ENCODE assay signal across 8 mouse cellular contexts in the genomic region with DNA sequence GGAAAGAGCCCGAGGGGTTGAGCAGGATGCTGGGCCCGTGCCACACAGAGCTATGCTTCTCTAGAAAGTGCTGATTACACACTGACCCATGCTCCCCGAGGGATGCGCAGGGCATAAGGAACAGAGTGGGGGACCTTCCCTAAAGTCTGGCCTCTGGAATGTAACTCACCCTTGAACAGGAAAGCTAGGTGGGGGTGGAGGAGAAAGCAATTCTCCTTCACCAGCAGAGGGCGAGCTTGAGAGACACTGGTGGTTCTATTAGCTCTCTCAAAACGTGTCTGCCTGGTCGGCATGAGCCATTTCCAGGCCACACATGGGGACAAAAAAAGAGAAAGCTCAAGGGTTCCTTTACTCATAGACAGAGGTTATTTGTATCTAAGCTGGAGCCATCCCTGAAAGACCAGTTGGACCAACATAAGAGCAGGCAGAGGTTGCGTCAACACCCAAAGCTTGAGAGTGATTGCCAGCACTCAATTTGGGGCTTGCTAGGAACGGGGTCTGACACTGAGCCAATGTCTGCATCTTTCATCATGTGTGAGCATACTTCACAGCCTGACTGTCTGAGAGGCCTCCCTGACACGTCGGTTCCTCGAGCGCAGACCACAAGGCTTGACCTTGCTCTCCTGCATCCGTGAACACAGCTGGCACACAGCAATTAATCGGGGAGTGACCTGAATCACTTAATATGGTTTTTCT.
DNase-seq lines count a peak whose midpoint lies in the region; ATAC-seq and TF ChIP-seq lines count a peak whose summit lies in the region.

No protein-coding gene starts in this region.

- peaks cover 24% of the 10 kb centered on the region for H3K4me1 ChIP-seq in midbrain, embryonic 10.5 days
- peaks cover 7% of the 10 kb centered on the region for H3K4me1 ChIP-seq in midbrain, embryonic 16.5 days (ENCODE audit: control insufficient read depth, insufficient read depth, low read length)
- H3K4me1 ChIP-seq in neural tube, embryonic 11.5 days (ENCODE audit: control insufficient read depth, insufficient read depth, low read length): no peaks in the 10 kb centered on the region; the same call in 1 of the 2 replicates

- TF ChIP-seq CTCF in Patski (IDR thresholded peaks at IDR 0.05): no peak

- WGBS in midbrain, embryonic 10.5 days: 63% methylated on average over 15 of the region's 15 CpGs
- WGBS in midbrain, embryonic 16.5 days: 63% methylated on average over 15 of the region's 15 CpGs
- WGBS in neural tube, embryonic 11.5 days: 57% methylated on average over 15 of the region's 15 CpGs

- no peaks in the 10 kb centered on the region for H3K36me3 ChIP-seq in midbrain, embryonic 10.5 days
- no peaks in the 10 kb centered on the region for H3K36me3 ChIP-seq in midbrain, embryonic 16.5 days (ENCODE audit: control insufficient read depth, insufficient read depth, low read length)
- no peaks in the 10 kb centered on the region for H3K36me3 ChIP-seq in neural tube, embryonic 11.5 days (ENCODE audit: control insufficient read depth, insufficient read depth, low read length)

- H3K4me3 ChIP-seq in midbrain, embryonic 10.5 days: no peak overlapping the region
- H3K4me3 ChIP-seq in midbrain, embryonic 16.5 days (ENCODE audit: low read depth, low read length): no peak overlapping the region
- no peak overlapping the region for H3K4me3 ChIP-seq in neural tube, embryonic 11.5 days (ENCODE audit: low read depth, low read length)

- in situ Hi-C loops in Patski (cut with MboI; ENCODE audit: low pct_unique_long_range_greater_than_20kb): loop anchor here (5.0 to 10.0 kb wide), 3 partner anchors 80 to 273 kb away; a partner anchor contains a TSS

- H3K27me3 ChIP-seq in midbrain, embryonic 10.5 days (ENCODE audit: low read depth, poor library complexity, severe bottlenecking): no peaks in the 10 kb centered on the region
- H3K27me3 ChIP-seq in midbrain, embryonic 16.5 days (ENCODE audit: control insufficient read depth, insufficient read depth, low read depth, low read length): no peaks in the 10 kb centered on the region
- no peaks in the 10 kb centered on the region for H3K27me3 ChIP-seq in Patski
- H3K27me3 ChIP-seq in neural tube, embryonic 11.5 days (ENCODE audit: control insufficient read depth, insufficient read depth, low read length): no peaks in the 10 kb centered on the region

- no peak for ATAC-seq in midbrain, embryonic 16.5 days
- ATAC-seq in Patski: peak; percentile 25
- no peak for ATAC-seq in neural tube, embryonic 11.5 days (ENCODE audit: insufficient read depth, low FRiP score, low TSS enrichment)
- ATAC-seq in erythroid progenitor cell, adult 5-6 weeks (replicated peaks; ENCODE audit: low FRiP score, poor library complexity, severe bottlenecking): no peak

- intact Hi-C loops in gastrocnemius, postnatal 14 days (cut with DNase I; ENCODE audit: low total_unique reads): loop anchor here (5.0 to 10.0 kb wide), 2 partner anchors 72 to 280 kb away; no protein-coding TSS in a partner anchor
- intact Hi-C loops in left cerebral cortex, postnatal 4 days (cut with DNase I): no loop called here

- no peak overlapping the region for H3K4me2 ChIP-seq in midbrain, embryonic 16.5 days (ENCODE audit: low read length)
- H3K4me2 ChIP-seq in neural tube, embryonic 11.5 days (ENCODE audit: low read depth): no peak overlapping the region

- H3K27ac ChIP-seq in midbrain, embryonic 10.5 days (replicated peaks): no peak overlapping the region
- H3K27ac ChIP-seq in midbrain, embryonic 16.5 days (ENCODE audit: low read length): no peak overlapping the region
- no peak overlapping the region for H3K27ac ChIP-seq in neural tube, embryonic 11.5 days (ENCODE audit: low read depth, low read length)

- H3K9ac ChIP-seq in midbrain, embryonic 16.5 days (ENCODE audit: low read depth, low read length): no peak overlapping the region
- no peak overlapping the region for H3K9ac ChIP-seq in neural tube, embryonic 11.5 days (ENCODE audit: low read length)

- H3K9me3 ChIP-seq in midbrain, embryonic 10.5 days (replicated peaks): no peaks in the 10 kb centered on the region
- no peaks in the 10 kb centered on the region for H3K9me3 ChIP-seq in midbrain, embryonic 16.5 days (replicated peaks; ENCODE audit: control insufficient read depth, low read length, poor library complexity, severe bottlenecking)
- H3K9me3 ChIP-seq in neural tube, embryonic 11.5 days (ENCODE audit: control insufficient read depth, low read length): no peaks in the 10 kb centered on the region

- peak; percentile 57 for DNase-seq in midbrain, embryonic 10.5 days (ENCODE audit: low spot score)
- DNase-seq in Patski (ENCODE audit: low read depth, low spot score): no peak
- DNase-seq in c-Kit-positive CD71-positive TER-119-positive erythroid progenitor cells, embryonic 14.5 days (ENCODE audit: low spot score): peak; percentile 63
- peak; percentile 56 for DNase-seq in gastrocnemius, postnatal 14 days
- peak; percentile 64 for DNase-seq in left cerebral cortex, postnatal 4 days
- DNase-seq in neural tube, embryonic 11.5 days (ENCODE audit: low spot score): peak; percentile 68

- CTCF ChIA-PET in Patski (lab: Charles Lee): interaction anchor here (0.7 to 5.1 kb wide), 38 partner anchors 9 to 288 kb away, joined by 3 to 44 read pairs (median 4); a partner anchor contains a TSS

- POLR2A ChIA-PET in Patski (lab: Charles Lee): interaction anchor here (0.6 to 1.2 kb wide), 7 partner anchors 15 to 1328 kb away, joined by 3 to 4 read pairs (median 3); no protein-coding TSS in a partner anchor
